Mouse (Mus musculus): ENCODE data around the gene Rhog. TPM values are rescaled to one million over a fixed set of nuclear protein-coding genes. Genes with fewer than 3 reads are reported as not detected.
"Not testable (repeated sequence)": the region's sequence is repeated elsewhere in the genome, so short reads cannot be mapped to it uniquely, and the experiment has no call there.

Rhog gene
- total RNA-seq (2015) (208 and 213 TPM in 2 replicates), total RNA-seq (2017) (44.7 and 47.3 TPM in 2 replicates)

DNA sequence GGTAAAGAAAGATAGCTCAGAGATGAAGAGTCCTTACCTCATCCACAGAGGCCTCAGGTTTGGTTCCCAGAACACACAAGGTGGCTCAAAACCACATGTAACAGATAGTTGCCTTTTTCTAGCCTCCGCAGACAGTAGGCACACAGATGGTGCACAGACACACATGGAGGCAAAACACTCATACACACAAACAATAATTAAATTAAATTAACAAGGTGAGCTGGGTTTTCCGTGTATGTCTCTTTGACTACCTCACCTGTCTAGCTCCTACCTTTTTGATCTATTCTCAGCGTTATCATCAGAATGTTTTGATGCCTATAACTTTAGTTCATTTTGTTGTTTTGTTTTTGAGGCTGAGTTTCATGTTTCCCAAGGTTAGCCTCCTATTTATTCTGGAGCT is at the start of gene Rhog:
Gene Rhog, minus strand, starts transcription at position 101 of the 400 bp plus-strand sequence.
- no peak for ATAC-seq (replicated peaks; ENCODE audit: poor library complexity)

DNA sequence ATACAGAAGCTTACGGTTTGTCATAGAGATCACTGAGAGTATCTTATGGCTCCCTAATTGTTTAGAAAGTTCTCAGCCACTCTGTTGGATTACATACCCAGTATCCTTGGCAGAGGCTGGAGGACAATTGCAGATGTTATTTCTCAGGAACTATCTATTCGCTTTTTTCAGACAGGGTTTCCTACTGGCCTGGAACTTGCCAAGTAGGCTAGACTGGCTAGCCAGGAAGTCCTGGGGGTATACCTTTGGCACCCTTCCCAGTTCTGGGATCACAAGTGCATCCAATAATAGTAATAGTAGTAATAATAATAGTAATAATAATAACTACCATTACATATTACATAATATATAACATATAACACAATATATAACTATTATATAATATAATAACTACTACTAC is 49.7 kb upstream of the Rhog start:
- no peak for ATAC-seq (replicated peaks; ENCODE audit: poor library complexity)

DNA sequence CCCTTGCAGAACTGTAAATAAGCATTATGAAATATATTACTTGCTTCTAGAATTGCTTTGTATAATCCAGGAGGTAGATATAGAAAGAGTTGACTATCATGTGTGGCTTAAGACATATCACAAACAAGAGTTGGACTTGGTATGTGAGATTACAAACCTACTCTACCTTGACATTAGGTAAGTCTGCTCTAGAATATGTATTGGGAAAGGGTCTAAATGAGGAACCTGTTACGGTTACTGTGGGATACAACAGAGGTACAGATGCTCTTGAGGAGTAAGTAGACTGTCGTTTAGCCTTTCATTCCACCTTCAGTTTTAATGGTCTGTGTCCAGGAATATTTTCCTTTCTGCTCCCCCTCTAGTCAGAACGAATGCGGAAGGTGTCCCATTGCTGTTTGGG is 46.6 kb upstream of the Rhog start:
- ATAC-seq (replicated peaks; ENCODE audit: poor library complexity), result peak; percentile 52

DNA sequence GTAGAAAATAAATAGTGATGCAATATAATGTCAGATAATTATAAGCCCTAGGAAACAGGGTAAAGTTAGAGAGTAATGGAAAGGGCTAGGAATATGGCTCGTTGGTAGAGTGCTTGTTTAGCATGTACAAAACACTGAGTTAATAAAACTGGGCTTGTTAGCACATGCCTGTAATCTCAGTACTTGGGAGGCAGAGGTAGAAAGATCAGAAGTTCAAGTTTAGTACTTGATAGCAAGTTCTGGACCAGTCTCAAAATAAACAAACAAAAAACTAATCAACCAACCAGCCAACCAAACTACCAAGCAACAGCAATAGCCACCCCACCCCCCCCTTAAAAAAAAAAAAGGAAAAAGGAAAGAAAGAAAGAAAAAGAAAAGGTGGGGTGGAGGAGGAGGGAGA is 44.9 kb upstream of the Rhog start:
- ATAC-seq (replicated peaks; ENCODE audit: poor library complexity), result no peak

DNA sequence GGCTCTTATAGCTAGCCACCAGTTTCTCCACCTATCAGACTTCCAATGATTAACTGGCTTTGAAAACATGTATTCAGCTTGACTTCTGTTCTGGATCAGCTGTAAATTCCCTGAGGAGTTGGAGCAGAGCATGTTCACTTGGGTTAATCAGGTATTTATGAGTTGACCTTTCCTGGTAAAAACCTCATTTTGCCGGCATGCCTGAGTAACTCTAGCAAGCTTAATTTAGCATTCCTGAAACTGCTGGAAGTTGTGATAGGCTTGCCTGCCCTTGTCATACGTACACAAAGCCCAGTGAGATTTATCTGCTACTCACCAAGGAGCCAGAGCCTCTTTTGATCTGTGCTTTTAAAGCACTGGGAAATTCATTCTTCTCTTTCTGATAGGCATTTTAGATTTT is 37.4 kb upstream of the Rhog start:
- ATAC-seq (replicated peaks; ENCODE audit: poor library complexity), result no peak

DNA sequence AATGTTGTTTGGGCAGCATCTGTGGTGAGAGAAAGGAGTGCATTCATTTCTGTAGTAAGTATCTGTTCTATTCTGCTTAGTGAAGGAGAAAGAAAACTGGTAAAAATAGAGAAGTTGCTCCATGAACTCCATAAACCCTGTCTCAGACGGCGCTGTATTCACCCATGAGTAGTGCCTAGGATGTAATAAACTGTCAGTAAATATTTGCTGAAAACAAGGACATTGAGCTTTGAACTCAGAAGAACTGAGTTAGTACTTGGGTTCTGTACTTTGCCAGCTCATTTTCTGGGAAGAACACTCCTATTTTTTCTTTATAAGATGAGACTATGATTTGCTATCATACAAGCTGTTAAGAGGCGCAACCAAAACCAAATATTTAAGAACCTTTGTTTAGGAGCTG is 36.4 kb upstream of the Rhog start:
- ATAC-seq (replicated peaks; ENCODE audit: poor library complexity), result no peak

DNA sequence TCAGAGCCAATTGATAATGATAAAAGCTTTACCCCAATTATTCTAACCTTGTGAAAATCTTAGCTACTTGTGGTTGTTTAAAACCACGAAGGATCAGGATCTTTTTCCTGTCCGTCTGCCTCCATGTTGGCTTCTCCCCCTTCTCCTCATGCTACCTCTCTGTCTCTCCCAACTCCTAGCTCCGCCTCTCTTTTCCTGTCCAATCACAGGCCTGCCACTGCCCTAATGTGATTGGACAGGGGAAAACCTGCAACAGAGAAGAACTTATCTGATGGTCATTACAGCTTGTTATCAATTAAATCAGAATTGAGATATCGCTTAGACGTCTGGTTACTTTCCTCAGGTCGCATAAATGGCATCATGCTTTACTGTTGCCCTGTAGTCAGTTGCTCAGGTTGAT is 33.6 kb upstream of the Rhog start:
- ATAC-seq (replicated peaks; ENCODE audit: poor library complexity), result no peak

DNA sequence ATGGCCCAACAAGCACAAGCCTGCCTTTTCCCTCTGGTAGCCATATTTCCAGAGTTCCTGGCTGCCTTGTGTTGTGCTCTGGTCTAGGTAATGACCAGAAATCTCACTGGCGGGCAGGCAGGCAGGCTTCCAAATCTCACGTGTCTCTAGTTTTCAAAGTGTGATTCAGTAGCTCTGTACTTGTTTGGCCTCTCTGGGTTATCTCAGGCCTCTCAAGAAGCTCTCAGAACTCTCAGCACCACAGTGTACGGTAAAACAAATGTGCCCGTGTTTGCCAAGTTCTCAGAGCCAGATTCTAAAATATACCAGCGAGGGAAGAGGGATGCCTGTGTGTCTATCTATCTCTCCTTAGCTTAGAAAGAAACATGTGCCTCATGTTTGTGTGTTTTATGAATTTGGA is 26.4 kb upstream of the Rhog start:
- no peak for ATAC-seq (replicated peaks; ENCODE audit: poor library complexity)

DNA sequence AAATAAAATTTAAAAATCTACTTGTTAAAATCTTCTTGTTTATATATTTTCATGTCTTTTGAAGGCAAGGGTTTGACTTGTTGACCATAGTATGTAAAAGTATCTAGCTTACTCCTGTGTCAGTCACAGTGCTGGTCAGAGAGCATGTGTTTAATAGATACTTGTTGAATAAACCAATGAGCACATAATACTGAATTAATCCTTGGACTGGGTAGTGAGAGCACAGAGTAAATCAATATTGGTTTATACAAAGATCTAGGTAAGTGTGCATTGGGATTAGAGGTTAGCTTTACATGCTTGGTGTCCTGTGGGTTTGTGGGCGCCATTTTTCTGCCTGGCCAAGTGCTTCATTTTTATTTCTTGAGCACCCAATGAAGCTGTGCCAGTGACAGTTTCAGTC is 25.5 kb upstream of the Rhog start:
- ATAC-seq (replicated peaks; ENCODE audit: poor library complexity), result no peak

DNA sequence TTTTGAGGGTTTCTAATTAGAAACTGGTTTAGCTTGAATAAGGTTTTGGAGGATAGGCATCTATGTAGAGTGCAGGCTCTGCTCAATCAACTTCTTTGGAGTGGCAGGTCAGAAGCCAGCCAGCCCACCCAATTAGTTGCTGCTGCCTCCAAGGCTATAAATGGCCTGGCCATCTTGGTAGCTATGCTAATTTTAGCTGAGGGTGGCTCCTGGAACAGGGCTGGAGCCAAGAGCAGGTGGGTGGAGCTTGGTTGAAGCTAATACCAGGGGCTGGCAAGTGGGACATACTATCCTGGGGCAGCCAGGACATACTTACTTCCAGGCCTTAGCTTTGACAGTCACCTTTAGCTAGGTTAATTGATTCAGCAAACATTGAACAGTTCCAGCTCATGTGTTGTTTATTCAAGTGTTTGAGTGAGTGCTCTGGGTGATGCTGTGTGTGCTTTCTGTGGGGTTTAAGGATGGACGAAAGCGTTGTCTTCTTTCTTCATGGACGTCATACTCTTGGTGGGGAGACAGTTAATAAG is 16.6 kb upstream of the Rhog start:
- no peak for ATAC-seq (replicated peaks; ENCODE audit: poor library complexity)

DNA sequence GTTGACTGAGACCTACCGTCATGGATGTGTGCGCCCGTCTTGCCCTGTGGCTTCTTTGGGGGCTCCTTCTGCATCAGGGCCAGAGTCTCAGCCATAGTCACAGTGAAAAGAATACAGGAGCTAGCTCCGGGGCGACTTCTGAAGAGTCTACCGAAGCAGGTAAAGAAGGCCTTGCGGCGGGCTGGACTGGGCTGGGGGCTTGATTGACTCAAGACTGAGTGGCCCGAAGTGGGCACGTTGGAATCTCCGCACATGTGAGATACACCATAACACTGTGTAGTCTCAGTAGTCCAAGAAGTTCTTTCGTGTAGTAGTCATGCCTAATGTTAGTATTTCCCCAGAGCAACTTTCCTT is 12.5 kb upstream of the Rhog start:
- no peak for ATAC-seq (replicated peaks; ENCODE audit: poor library complexity)

DNA sequence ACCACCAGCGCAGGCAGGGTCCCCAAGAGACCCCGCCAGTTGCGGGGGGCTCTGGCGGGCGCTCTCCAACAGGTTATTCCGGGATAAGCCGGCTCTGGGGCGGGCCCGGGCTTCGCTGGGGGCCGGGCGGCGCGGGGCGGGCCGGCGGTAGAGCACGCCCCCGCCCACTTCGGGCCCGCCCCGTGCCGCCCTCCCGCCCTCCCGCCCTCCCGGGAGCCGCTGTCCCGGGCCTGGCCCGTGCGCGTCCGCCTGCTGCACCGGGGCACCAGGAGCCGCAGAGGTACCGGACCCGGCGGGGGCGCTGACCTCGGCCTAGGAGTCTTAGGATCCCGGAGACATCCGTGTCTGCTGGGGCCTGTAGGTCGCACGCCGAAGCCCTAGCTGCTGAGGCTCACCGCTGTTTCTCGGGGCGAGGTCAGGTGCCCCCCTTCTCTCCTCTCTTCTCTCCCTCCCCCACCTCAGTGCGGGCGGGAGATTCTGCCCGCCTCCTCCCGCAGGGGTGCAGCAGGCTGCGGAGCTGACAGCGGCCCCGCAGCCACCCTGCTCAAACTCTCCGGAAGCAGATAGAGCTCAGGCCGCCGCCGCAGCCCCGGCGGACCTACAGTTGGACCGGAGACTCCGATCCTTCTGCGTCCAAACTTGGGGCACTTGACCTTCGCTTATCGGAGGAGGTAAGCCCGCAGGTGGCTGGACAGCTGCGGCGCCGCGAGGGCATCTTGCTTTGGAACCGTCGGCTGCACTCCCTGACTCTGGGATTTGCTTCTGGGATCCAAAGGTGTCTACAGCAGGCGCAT is 11.9 kb upstream of the Rhog start, which contains the start of gene Stim1:
Gene Stim1, plus strand, starts transcription at position 206 of the 794 bp plus-strand sequence.
- ATAC-seq (replicated peaks; ENCODE audit: poor library complexity), result peak; percentile 43

DNA sequence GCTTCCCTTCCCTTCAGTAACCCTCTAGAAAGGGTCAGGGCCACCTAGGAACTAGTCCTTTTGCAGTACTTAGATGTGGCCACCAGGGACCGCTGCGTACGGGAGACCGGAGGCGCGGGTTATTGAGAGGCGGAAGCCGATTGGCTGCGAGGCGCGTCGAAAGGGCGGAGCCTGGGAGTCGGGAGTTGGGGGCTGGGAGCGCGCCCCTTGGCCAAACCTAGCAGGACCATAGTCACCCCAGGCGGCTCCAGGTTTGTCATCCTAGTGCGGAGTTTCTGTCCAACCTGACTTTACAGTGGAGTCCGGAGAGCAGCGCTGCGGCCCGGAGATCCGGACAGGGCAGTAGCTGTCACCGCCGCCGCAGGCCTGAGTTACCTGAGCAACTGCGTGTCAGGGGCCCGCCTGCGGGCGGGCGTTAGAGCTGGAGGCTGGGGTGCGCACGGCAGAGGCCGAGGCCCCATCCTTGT is 11.3 kb upstream of the Rhog start:
- peak; percentile 73 for ATAC-seq (replicated peaks; ENCODE audit: poor library complexity)

DNA sequence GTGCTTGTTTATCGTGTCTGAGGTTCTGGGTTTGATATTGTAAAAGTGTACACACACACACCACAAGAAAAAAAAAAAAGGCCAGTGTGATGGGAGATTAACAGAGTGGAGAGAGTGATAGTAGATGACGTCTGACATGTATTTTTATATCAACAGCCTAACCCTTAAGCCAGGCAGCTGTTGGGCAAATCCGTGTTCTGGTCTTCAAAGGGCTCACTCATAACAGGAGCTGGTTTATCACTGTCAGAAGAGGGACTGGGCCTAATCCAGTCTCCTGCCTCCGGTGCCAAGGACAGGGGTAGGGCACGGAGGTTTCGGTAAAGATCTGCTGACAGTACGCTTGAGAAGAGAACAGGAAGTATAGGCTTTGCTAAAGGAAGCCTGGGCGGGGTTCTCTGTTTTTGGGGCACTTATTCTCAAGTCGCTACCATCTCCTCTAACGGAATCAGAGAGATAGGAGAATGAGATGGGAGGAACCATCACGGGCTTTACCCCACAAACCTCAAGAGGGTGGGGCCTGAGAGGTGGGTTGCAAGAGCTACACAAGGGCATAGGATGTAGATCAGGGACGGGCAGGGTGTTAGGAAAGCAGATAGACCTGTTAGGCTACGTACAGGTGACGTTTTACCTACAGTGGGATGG is 10.7 kb upstream of the Rhog start:
- peak; percentile 51 for ATAC-seq (replicated peaks; ENCODE audit: poor library complexity)

DNA sequence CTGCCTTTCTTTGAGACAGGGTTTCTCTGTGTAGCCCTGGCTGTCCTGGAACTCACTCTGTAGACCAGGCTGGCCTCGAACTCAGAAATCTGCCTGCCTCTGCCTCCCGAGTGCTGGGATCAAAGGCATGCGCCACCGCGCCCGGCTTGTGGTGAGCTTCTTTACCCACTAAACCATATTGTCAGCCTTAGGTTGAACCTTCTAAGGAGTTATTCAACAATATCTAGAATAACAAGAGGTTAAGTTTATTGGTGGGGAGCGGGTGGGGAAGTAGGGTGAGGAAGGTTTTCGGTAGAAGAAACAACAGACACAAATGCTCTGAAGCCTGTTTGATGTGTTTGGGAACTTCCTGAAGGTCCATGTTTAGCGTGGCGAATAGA is 10.2 kb upstream of the Rhog start:
- not testable (repeated sequence) for ATAC-seq (replicated peaks; ENCODE audit: poor library complexity)

DNA sequence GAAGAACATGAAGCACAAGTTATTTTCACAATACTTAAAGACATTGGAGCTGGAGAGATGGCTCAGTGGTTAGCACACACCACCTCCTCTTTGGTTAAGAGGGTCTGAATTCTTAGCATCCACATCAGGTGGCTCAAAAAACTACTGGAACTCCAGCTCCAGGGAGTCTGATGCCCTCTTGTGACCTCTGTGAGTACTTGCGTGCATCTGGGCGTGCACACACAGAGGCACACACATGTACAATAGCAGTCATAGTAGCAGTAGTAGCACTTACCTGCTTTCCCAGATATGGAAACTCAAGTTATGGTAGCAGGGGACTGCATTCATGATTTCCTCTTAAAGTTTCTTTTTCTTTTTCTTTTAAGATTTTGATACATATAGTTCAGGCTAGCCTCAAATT is 7.2 kb upstream of the Rhog start:
- ATAC-seq (replicated peaks; ENCODE audit: poor library complexity), result no peak

DNA sequence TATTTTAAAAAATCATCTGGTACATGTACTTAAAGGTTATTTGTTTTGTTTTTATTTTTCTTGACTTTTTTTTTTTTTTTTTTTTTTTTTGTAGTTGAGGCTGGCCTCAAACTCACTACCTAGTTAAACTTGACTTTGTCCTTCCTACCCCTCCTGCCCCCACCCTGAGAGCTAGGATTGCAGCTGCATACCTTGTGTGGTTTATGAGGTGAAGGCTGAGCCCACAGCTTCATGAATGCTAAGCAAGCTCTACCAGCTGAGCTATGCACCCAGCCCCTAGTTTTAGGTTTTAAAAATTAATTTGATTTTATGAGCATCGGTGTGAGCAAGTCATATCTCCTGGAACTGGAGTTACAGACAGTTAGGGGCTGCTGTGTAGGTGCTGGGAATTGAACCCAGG is 4.7 kb upstream of the Rhog start:
- ATAC-seq (replicated peaks; ENCODE audit: poor library complexity), result no peak

DNA sequence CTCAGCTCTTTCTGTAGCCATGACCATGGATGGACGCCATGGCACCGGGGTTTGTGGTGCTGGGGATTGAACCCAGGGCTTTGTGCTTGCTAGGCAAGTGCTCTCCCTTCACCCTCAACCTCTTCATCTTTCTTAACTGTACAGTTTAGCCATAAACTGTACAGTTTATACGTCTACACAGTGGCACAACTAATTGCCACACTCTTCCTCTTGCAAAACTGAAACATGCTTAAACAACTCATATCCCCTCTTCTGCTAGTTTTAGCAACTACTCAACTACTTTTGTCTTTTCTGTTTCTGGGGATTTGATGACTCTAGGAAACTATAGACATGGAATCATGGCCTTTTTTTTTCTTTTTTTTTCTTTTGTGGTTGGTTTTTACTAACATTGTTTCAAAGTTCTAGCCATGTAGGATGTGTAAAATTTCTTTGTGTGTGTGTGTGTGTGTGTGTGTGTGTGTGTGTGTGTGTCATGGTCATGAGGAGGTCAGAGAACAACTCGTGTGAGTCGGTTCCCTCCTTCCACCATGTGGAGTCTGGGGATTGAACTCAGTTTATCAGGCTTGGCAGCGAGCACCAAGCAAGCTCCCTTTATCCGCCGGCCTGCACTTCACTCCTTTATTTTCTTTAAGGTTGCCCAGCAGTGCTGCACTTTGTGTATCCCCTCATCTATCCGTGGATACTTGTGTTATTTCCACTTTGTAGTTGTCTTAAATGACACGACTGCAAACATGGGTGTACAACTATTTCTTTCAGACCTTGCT is 4.0 kb upstream of the Rhog start:
- ATAC-seq (replicated peaks; ENCODE audit: poor library complexity), result peak; percentile 56

DNA sequence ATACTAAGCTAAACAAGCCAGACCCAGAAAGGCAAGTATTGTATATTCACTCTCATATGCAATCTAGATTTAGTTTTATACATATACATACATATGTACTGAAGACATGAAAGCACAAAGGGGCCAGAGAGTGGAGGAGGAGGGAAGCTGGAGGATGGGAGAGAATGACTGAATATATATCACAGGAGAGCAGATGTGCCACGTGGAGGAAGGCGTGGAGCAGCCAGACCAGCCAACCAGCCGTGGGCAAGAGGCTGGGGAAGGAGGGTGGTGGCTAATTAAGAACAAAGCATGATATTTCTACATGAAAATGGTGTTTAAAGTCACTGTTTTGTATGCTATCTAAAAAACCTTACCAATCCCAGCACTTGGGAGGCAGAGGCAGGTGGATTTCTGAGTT is 2.9 kb upstream of the Rhog start:
- no peak for ATAC-seq (replicated peaks; ENCODE audit: poor library complexity)

DNA sequence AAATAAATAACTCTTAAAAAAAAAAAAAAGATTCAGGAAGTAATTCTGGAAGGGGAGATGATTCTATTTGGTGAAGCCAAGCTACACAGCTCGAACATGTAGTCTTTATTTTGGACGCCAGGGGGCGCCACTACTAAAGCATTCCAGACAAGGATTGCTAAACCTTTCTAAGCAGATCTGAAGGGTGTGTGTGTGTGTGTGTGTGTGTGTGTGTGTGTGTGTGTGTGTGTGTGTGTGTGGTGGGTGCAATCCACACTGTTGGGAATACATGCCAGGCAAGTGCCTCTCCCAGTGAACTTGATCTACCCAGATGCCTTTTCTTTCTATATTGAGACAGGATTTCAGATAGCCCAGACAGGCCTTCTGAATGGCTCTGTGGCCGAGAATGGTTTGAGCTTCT is 2.3 kb upstream of the Rhog start:
- ATAC-seq (replicated peaks; ENCODE audit: poor library complexity), result peak; percentile 77

DNA sequence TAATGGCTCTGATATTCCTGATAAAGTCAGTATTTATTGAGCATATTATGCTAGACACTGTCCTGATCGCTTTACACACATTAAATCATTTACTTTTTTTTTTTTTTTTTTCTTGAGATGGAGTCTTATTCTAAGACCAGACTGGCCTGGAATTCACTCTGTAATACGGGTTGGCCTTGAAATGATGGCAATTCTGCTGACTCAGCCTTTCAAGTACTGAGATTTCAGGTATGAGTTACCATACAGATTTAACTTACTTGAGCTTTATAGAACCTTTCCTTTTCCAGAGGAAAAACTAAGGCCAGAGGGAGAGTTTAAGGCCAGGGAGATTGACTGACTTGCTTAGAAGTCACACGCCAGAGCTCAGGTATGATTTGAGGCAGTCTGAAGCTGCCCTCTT is 782 bp upstream of the Rhog start:
- no peak for ATAC-seq (replicated peaks; ENCODE audit: poor library complexity)

DNA sequence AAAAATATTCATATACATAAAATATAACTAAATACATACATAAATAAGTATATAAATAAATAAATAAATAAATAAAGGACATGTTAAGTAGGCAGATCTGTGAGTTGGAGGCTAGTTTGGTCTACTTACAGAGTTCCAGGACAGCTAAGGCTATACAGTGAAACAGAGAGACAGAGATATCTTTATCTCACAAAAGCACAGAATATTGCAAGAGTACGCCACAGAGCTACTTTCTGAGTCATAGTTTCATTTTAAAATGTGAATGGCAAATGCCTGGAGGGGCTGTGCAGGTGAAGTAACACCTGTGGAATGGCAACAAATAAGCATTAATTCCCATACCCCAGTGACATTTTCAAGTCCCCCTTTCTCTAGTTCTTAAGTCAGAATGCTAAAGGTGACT is 2.2 kb downstream of the Rhog start:
- ATAC-seq (replicated peaks; ENCODE audit: poor library complexity), result no peak
